Mouse (Mus musculus) left cerebral cortex, postnatal 10 days (tissue): ENCODE data around the gene Asah2. TPM values are rescaled to one million over a fixed set of nuclear protein-coding genes. Genes with fewer than 3 reads are reported as not detected.
"Not testable (repeated sequence)": the region's sequence is repeated elsewhere in the genome, so short reads cannot be mapped to it uniquely, and the experiment has no call there.

ENCODE experiments used
- DNase-seq, 2 experiments: peaks; one replicate each; pipeline ENCODE4 v3.0.0; 2021 to 2022; ENCODE audit warnings: low spot score in 2 of 2, mixed read lengths in 1 of 2; ENCODE audit errors: extremely low spot score in 1 of 2
- intact Hi-C: fragments of 180-260 bp; cut with DNase I; formaldehyde crosslinking; loops from one replicate; pipeline ENCODE4 v1.15.1; 2025
- total RNA-seq, 2 experiments: library from RNA; stranded (reverse); gene quantifications; 2 replicates each; pipeline ENCODE4 v1.2.3; 2021

The Asah2 gene
- total RNA-seq, 2 experiments from 2014 or later = 3.5 to 5.2 TPM

DNA sequence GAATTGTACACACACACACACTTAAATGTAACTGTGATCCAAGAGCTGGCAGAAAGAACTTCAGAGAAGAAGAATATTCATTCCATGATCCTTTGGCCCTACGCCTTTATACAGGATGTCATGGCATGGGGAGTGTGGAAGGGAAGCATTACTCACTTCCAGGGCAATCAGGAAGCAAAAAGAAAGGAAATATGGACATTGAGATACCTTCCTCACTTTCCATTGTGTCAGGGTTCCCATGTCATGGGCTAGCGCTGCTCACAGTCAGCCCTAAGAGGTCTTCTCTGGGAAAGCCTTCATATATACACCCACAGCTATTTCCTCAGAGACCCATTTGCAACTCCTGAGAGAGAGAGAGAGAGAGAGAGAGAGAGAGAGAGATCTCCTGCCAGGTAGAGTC is 1.3 kb downstream of the Asah2 start:
- DNase-seq = no peak
- intact Hi-C loops = loop anchor here (10.0 kb wide), 1 partner anchor 132 kb away; no protein-coding TSS in a partner anchor

GRCm38 (mm10) chr19:32104217-32104616 is 3.8 kb downstream of the Asah2 start:
- intact Hi-C loops = loop anchor here (10.0 kb wide), 1 partner anchor 129 kb away; no protein-coding TSS in a partner anchor
- DNase-seq = no peak

GRCm38 (mm10) chr19:32102976-32103300 is 5.1 kb downstream of the Asah2 start:
- DNase-seq = no peak
- intact Hi-C loops = loop anchor here (10.0 kb wide), 1 partner anchor 128 kb away; no protein-coding TSS in a partner anchor

GRCm38 (mm10) chr19:32102294-32102975 is 5.6 kb downstream of the Asah2 start:
- intact Hi-C loops = loop anchor here (10.0 kb wide), 1 partner anchor 128 kb away; no protein-coding TSS in a partner anchor
- no peak for DNase-seq

GRCm38 (mm10) chr19:32098582-32098981 is 9.4 kb downstream of the Asah2 start:
- no peak for DNase-seq
- intact Hi-C loops = no loop called here

DNA sequence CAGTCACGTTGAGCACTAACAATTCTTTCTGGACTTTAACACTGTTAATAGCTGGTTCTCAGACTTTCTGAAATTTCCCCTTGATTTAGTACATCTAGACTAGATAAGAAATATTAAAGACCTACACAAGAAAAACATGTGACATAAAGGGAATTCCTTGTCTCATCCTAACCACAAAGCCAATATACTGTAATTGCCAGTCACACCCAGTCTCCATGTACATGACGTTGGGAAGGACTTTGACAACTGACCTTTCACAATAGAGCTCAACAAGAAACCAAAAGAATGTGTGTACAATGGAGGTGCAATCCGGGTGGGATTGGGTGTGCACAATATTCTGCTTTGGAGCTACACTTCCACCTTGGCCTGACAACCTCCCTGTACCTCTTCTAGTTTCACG is 15.7 kb downstream of the Asah2 start:
- no peak for DNase-seq
- intact Hi-C loops = no loop called here

- intact Hi-C loops = no loop called here
- DNase-seq = no peak
These were observed 17.2 kb downstream of the Asah2 start for GRCm38 (mm10) chr19:32090804-32091203.

- intact Hi-C loops = no loop called here
- no peak for DNase-seq
These were observed 19.4 kb downstream of the Asah2 start for GRCm38 (mm10) chr19:32088570-32088969.

DNA sequence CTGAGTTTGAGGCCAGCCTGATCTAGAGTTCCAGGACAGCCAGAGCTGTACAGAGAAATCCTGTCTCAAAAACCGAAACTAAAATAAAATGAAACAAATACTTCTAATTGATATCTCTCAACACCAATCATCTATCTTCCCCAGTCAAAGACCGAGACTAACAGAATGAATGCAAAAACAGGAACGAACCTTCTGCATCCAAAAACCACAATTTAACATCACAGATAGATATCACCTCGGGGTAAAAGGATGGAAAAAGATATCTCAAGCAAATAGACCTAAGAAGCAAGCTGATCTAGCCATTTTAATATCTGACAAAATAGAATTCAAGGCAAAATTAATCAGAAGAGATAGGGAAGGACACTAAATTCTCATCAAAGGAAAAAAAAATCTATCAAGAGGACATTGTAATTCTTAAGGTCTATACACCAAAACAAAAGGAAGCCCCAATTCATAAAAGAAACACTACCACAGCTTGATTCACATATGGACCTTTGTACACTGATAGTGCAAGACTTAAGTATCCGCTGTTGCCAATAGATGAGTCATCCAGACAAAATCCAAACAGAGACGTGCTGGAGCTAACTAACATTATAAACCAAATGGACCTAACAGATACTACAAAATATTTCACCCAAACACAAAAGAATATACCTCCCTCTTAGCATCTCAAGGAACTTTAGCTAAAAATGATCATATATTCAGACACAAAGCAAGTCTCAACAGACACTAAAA is 20.1 kb downstream of the Asah2 start:
- no peak for DNase-seq
- intact Hi-C loops = no loop called here

DNA sequence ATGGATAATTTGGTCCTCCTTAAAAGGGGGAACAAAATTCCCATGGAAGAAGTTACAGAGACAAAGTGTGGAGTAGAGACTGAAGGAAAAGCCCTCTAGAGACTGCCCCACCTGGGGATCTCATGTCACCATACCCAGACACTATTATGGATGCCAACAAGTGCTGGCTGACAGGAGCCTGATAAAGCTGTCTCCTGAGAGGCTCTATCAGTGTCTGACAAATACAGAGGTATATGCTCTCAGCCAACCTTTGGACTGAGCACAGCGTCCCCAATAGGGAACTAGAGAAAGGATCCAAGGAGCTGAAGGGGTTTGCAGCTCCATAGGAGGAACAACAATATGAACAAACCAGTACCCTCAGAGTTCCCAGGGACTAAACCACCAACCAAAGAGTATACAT is 23.2 kb downstream of the Asah2 start:
- DNase-seq, intact Hi-C loops: not testable (repeated sequence)

DNA sequence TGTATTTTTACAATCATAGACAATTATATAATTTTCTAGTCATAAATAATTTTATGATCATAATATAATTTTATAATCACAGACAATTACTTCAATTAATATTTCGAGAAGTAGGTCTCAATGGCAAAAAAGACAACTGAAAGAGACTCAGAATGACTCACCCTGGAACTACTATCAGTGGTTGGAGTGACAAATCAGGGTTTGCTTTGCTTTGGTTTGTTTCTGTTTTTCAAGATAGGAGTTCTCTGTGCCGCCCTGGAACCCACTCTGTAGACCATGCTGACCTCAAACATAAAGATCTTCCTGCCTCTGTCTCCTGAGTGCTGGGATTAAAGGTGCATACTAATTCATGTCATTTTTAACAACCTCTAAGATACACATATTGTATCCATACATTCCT is 37.7 kb downstream of the Asah2 start:
- intact Hi-C loops = no loop called here
- DNase-seq = no peak

DNA sequence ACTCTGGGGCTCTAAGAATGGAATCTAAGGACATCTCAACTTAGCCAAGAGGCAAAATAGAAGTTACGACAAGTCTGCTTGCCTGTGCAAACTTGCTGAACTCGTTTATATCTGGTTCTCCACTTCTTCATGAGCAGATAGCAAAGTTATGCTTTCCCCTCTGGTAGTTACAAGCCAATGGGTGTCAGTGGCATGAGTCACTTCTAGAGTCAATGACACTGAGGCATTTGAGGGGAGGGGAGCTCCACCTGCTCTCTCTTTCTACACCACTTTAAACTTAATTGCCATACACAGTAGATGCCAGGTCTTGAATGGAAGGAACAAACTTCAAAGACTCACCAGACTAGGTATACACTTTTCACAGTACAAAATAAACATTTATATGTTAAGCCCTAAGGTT is 38.4 kb downstream of the Asah2 start:
- DNase-seq = no peak
- intact Hi-C loops = no loop called here

GRCm38 (mm10) chr19:32067669-32068068 is 40.3 kb downstream of the Asah2 start:
- intact Hi-C loops = no loop called here
- DNase-seq = no peak

DNA sequence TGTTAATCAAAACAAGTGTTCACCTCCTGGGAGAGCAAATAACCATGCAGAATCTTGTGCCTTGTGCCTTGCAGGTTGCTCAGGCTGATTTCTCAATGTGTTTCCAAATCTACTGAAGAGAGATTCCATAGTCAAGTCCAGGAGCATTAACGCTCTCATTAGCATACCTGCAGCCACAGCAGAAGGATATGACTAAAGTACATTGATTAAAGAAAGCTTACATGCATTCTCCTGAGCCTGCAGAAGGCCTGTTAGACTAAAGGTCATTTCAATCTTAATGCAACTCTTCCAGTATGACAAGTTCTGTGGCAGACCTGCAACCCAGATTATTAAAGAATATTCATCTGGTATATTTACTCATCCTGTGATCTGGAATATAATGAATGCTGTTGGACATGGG is 46.7 kb downstream of the Asah2 start:
- intact Hi-C loops = no loop called here
- no peak for DNase-seq

DNA sequence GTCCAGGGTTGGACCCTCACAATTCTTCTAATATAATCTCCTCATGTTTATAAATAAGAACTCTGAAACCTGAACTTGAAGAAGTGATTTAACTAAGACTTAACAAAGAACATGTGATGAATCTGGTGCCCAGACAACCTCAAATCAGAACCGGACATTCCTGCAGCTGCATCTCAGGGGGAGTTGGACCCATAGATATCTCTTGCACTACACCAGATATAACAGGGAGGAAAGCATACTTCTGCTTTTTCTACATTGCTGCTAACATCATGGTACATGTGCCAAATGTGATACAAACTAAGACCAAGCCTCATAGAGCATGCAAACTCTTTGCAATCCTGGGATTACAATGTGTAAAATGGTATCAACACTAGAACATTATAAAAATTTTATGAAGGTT is 51.8 kb downstream of the Asah2 start:
- intact Hi-C loops = no loop called here
- DNase-seq = no peak

- no peak for DNase-seq
- intact Hi-C loops = no loop called here
These were observed 52.3 kb downstream of the Asah2 start for GRCm38 (mm10) chr19:32055725-32056124.

- intact Hi-C loops = no loop called here
- DNase-seq = no peak
These were observed 56.8 kb downstream of the Asah2 start for GRCm38 (mm10) chr19:32051251-32051650.

- no peak for DNase-seq
- intact Hi-C loops = no loop called here
These were observed 75.1 kb downstream of the Asah2 start for GRCm38 (mm10) chr19:32032881-32033280.

DNA sequence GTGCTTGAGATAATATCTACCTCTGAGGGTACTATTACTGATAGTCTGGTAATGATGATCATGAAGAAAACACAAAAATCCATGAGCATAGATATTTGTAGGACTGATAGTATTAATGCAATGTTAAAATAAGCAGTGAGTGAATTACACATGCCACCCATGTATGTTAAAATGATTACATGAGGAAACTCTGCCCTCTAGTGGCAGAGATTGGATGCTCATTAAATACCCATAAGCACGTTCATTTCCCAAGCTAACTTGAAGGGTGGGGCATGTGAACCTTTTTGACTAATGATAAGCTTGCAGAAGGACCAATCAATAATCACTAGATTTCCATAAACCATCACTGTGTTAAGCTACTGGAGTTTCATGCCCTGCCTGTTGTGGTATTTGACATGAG is 77.6 kb downstream of the Asah2 start:
- peak in 1 of 2 experiments; percentile 11 for DNase-seq
- intact Hi-C loops = no loop called here

GRCm38 (mm10) chr19:32025443-32025842 is 82.6 kb downstream of the Asah2 start:
- no peak for DNase-seq
- intact Hi-C loops = loop anchor here (5.0 kb wide), 1 partner anchor 53 kb away; no protein-coding TSS in a partner anchor
